8 mouse cellular contexts compared by ENCODE assay signal in genomic region chr13:109487378-109487777, GRCm38 (mm10).
A peak's percentile ranks its signal among the peaks of the same experiment; 100 is the strongest.
DNase-seq lines count a peak whose midpoint lies in the region; ATAC-seq lines count a peak whose summit lies in the region.

No protein-coding gene starts in this region.

- DNase-seq in adrenal gland, postnatal 10 days: peak; percentile 25
- no peak for DNase-seq in adrenal gland, adult 18-20 months (ENCODE audit: low spot score in 2 of 2)
- peak; percentile 46 to 52 for DNase-seq in left cerebral cortex, postnatal 14 days (ENCODE audit: low spot score in 2 of 2)
- no peak for DNase-seq in left cerebral cortex, adult 11 months (ENCODE audit: low spot score)
- peak; percentile 76 for DNase-seq in kidney, postnatal 14 days
- peak; percentile 37 for DNase-seq in mesoderm, embryonic 11.5 days (ENCODE audit: low read depth, low spot score)
- no peak for DNase-seq in T-cell, adult 2 months (ENCODE audit: low spot score)

- no peak for ATAC-seq in CD4-positive, CD25-positive, alpha-beta regulatory T cell, adult 4 months

- intact Hi-C loops in left cerebral cortex, postnatal 14 days (cut with DNase I): no loop called here

Comparison
In these comparisons a context has a peak if more than half of its experiments do, and no peak if none do; other contexts are left out.
1. DNase-seq: peak in adrenal gland, postnatal 10 days (single experiment), left cerebral cortex, postnatal 14 days (2 of 2), kidney, postnatal 14 days (single experiment) and mesoderm, embryonic 11.5 days (single experiment); none in adrenal gland, adult 18-20 months (0 of 2), left cerebral cortex, adult 11 months (single experiment) and T-cell, adult 2 months (single experiment).